ENCODE assay signal across 10 mouse cellular contexts in the genomic region with DNA sequence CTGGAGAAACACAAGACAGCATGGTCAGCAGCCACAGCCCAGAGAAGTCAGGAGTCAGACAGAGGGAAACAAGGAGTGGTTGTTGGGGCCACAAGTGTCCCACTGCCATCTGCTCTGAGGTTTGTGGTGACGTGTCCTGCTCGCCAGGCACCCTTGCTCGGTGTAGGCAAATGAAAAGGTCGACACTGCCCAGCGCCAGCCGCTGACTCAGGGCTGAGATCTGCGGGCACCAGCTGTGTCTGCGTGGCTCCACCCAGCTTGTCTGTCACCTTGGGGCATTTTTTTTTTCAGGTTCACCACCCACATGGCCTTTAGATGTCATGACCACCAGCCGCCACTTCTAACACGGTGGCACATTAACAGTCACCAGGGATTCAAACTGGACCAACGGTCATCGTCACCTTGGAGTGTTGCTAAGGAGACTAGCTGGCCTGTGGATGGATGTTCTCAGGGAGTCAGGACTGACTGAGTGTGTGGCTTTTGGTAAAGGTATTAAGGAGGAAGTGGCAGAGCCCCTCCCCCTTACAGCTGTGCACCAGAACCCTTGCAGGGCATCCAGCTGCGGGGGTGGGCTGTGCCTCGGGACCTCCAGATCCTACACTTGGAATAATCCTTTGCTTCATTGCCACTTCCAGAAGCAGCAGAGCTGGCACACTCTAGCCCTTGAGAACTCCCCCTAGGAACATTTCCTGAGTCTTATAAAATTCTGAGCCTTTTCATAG.
DNase-seq lines count a peak whose midpoint lies in the region.
"Had no signal": no experiment of that assay in that cellular context is flagged by ENCODE, and none has a peak within 500 bp of the region (broad histone marks: within the 10 kb centered on the region; RNA-seq: fewer than 3 reads in every experiment).

No protein-coding gene starts in this region.

- intact Hi-C loops in left cerebral cortex, postnatal 4 days (cut with DNase I) = no loop called here

- peak; percentile 20 for DNase-seq in gastrocnemius, postnatal 25 days
- no peak for DNase-seq in gastrocnemius, postnatal 4 days (ENCODE audit: low spot score in 2 of 2)
- DNase-seq in adrenal gland, adult 8-10 months = peak; percentile 39
- DNase-seq in kidney, postnatal 36 days = peak; percentile 10 to 16
- DNase-seq in retina, postnatal 1 day = peak; percentile 42
- DNase-seq in left cerebral cortex, postnatal 4 days = no peak
- DNase-seq in cerebellum, postnatal 14 days = no peak
- DNase-seq in heart, adult 9 months (ENCODE audit: low spot score in 2 of 2) = no peak
- DNase-seq: cerebellum, adult 2 months; spleen, adult 18-20 months had no signal

Comparison
In these comparisons a context has a peak if more than half of its experiments do, and no peak if none do; other contexts are left out.
1. DNase-seq: peak in gastrocnemius, postnatal 25 days (single experiment), adrenal gland, adult 8-10 months (single experiment), kidney, postnatal 36 days (2 of 2) and retina, postnatal 1 day (single experiment); none in gastrocnemius, postnatal 4 days (0 of 2), left cerebral cortex, postnatal 4 days (single experiment), cerebellum, postnatal 14 days (0 of 2) and heart, adult 9 months (0 of 2).